Mouse (Mus musculus) embryo, embryonic 10 days (tissue): ENCODE results near the gene Polr2f.

ENCODE experiments used
- DNase-seq: peaks from one replicate; pipeline ENCODE4 v3.0.0-alpha.2; 2015; ENCODE audit warnings: low spot score

Polr2f gene

GRCm38 (mm10) chr15:79162301-79162700 is 21.5 kb downstream of the Polr2f start:
- no peak for DNase-seq

GRCm38 (mm10) chr15:79162822-79163221 is 22.0 kb downstream of the Polr2f start:
- DNase-seq = no peak

GRCm38 (mm10) chr15:79164251-79164650 is 23.4 kb downstream of the Polr2f start:
- no peak for DNase-seq

GRCm38 (mm10) chr15:79165140-79165539 is 24.3 kb downstream of the Polr2f start, which contains the start of gene Sox10:
Gene Sox10, minus strand, starts transcription at chr15:79165240.
- no peak for DNase-seq

GRCm38 (mm10) chr15:79166712-79167111 is 25.9 kb downstream of the Polr2f start:
- DNase-seq = peak; percentile 51

- no peak for DNase-seq
Measured at GRCm38 (mm10) chr15:79176905-79177304, 36.1 kb downstream of the Polr2f start.

GRCm38 (mm10) chr15:79185213-79185612 is 44.4 kb downstream of the Polr2f start:
- no peak for DNase-seq

GRCm38 (mm10) chr15:79187819-79188218 is 47.0 kb downstream of the Polr2f start:
- DNase-seq = no peak

GRCm38 (mm10) chr15:79191426-79191825 is 50.6 kb downstream of the Polr2f start:
- DNase-seq = no peak

GRCm38 (mm10) chr15:79192450-79192849 is 51.6 kb downstream of the Polr2f start:
- no peak for DNase-seq

GRCm38 (mm10) chr15:79192885-79193845 is 52.4 kb downstream of the Polr2f start:
- peak; percentile 79 for DNase-seq

- DNase-seq = no peak
Measured at GRCm38 (mm10) chr15:79194048-79194447, 53.2 kb downstream of the Polr2f start.

GRCm38 (mm10) chr15:79194946-79195345 is 54.1 kb downstream of the Polr2f start:
- DNase-seq = peak; percentile 26

GRCm38 (mm10) chr15:79195492-79195891 is 54.7 kb downstream of the Polr2f start:
- DNase-seq = no peak

GRCm38 (mm10) chr15:79199390-79199976 is 58.7 kb downstream of the Polr2f start:
- no peak for DNase-seq
